26 mouse cellular contexts compared by ENCODE assay signal in genomic region chr2:44436652-44437051, GRCm38 (mm10).
A peak's percentile ranks its signal among the peaks of the same experiment; 100 is the strongest.
DNase-seq lines count a peak whose midpoint lies in the region; ATAC-seq and TF ChIP-seq lines count a peak whose summit lies in the region.
"Had no signal": no experiment of that assay in that cellular context is flagged by ENCODE, and none has a peak within 500 bp of the region (broad histone marks: within the 10 kb centered on the region; RNA-seq: fewer than 3 reads in every experiment).

No protein-coding gene starts in this region.

- TF ChIP-seq EP300 in CH12.LX (IDR thresholded peaks at IDR 0.05; ENCODE audit: low read length): peak; percentile 71

- H3K27me3 ChIP-seq in CH12.LX (replicated peaks): no peaks in the 10 kb centered on the region
- H3K27me3 ChIP-seq in embryonic facial prominence, embryonic 14.5 days (replicated peaks; ENCODE audit: control insufficient read depth, insufficient read depth, low read length): no peaks in the 10 kb centered on the region
- no peaks in the 10 kb centered on the region for H3K27me3 ChIP-seq in midbrain, postnatal 0 days (ENCODE audit: insufficient read depth, low read length)
- H3K27me3 ChIP-seq: embryonic facial prominence, embryonic 15.5 days; heart, embryonic 12.5 days; heart, embryonic 15.5 days had no signal

- no peak; the same call in 1 of the 2 replicates for TF ChIP-seq RAD21 in CH12.LX (IDR thresholded peaks at IDR 0.05; ENCODE audit: low read depth, low read length)

- no peak for TF ChIP-seq CTCF in CH12.LX (conservative IDR thresholded peaks at IDR 0.05 in 1 of 2, IDR thresholded peaks at IDR 0.05 in 1 of 2; ENCODE audit: low read depth in 2 of 2, low read length in 2 of 2)
- no peak for TF ChIP-seq CTCF in midbrain, postnatal 0 days (IDR thresholded peaks at IDR 0.05)

- H3K27ac ChIP-seq in CH12.LX (ENCODE audit: insufficient read depth, low read depth): no peak overlapping the region
- H3K27ac ChIP-seq in embryonic facial prominence, embryonic 14.5 days (replicated peaks; ENCODE audit: low read depth, low read length): peak overlapping the region; percentile 67; the same call in 1 of the 2 replicates
- no peak overlapping the region for H3K27ac ChIP-seq in midbrain, postnatal 0 days (ENCODE audit: low read depth, low read length)
- H3K27ac ChIP-seq: gastrocnemius, adult 2 months; heart, embryonic 15.5 days; hindbrain, embryonic 14.5 days; hindbrain, postnatal 0 days had no signal

- ATAC-seq in embryonic facial prominence, embryonic 14.5 days (ENCODE audit: low read depth): no peak
- no peak for ATAC-seq in midbrain, postnatal 0 days (ENCODE audit: low FRiP score)
- ATAC-seq: activated CD4-positive, CD25-positive, alpha-beta regulatory T cell, adult 4 months; CD4-positive, CD25-positive, alpha-beta regulatory T cell, adult 4 months; forebrain, embryonic 14.5 days; forebrain, postnatal 0 days; hindbrain, postnatal 0 days; inflammation-experienced regulatory T-cells, adult 6 months; intestine, embryonic 16.5 days had no signal

- H3K4me3 ChIP-seq in CH12.LX (replicated peaks in 1 of 3; ENCODE audit: low read depth in 2 of 3, low read length in 2 of 3, poor library complexity in 1 of 3): no peak overlapping the region
- no peak overlapping the region for H3K4me3 ChIP-seq in embryonic facial prominence, embryonic 14.5 days (ENCODE audit: low read depth, low read length)
- no peak overlapping the region for H3K4me3 ChIP-seq in midbrain, postnatal 0 days (ENCODE audit: low read depth, low read length)
- H3K4me3 ChIP-seq: heart, embryonic 12.5 days; heart, embryonic 15.5 days had no signal

- no peak for TF ChIP-seq POLR2A in CH12.LX (IDR thresholded peaks at IDR 0.05; ENCODE audit: low read depth, low read length)

- DNase-seq in heart, adult 11 months: peak; percentile 43
- no peak for DNase-seq in heart, postnatal 36 days
- DNase-seq in CH12.LX (ENCODE audit: extremely low read depth): peak; percentile 19
- DNase-seq in embryonic facial prominence, embryonic 14.5 days (ENCODE audit: low spot score): no peak
- no peak for DNase-seq in midbrain, postnatal 0 days (ENCODE audit: low spot score)
- DNase-seq in left cerebral cortex, adult 11 months (ENCODE audit: low spot score): no peak
- DNase-seq: adrenal gland, adult 8-10 months; adrenal gland, postnatal 25 days; cerebellum, adult 18-20 months; cerebellum, adult 9-10 months; cerebellum, postnatal 14 days; forebrain, postnatal 0 days; gastrocnemius, adult 2 months; gastrocnemius, postnatal 14 days; heart, adult 18-20 months; heart, postnatal 4 days had no signal

- peak overlapping the region; percentile 84 for H3K4me2 ChIP-seq in CH12.LX (ENCODE audit: insufficient read depth, low read depth, poor library complexity, severe bottlenecking)
- peak overlapping the region; percentile 15; the same call in 1 of the 2 replicates for H3K4me2 ChIP-seq in embryonic facial prominence, embryonic 14.5 days (ENCODE audit: low read depth, low read length)
- H3K4me2 ChIP-seq in midbrain, postnatal 0 days (ENCODE audit: low read depth, low read length, poor library complexity, severe bottlenecking): no peak overlapping the region
- H3K4me2 ChIP-seq: heart, embryonic 12.5 days; heart, embryonic 15.5 days; hindbrain, embryonic 14.5 days had no signal

- peak overlapping the region; percentile 19; the same call in 1 of the 2 replicates for H3K9ac ChIP-seq in CH12.LX (ENCODE audit: insufficient read depth, low read depth)
- H3K9ac ChIP-seq in embryonic facial prominence, embryonic 14.5 days (ENCODE audit: low read depth, low read length): no peak overlapping the region
- no peak overlapping the region for H3K9ac ChIP-seq in midbrain, postnatal 0 days (replicated peaks; ENCODE audit: low read length, poor library complexity, severe bottlenecking)
- H3K9ac ChIP-seq: embryonic facial prominence, embryonic 15.5 days; forebrain, postnatal 0 days; heart, embryonic 12.5 days; heart, embryonic 15.5 days; hindbrain, embryonic 14.5 days had no signal

- peaks cover 4% of the 10 kb centered on the region for H3K9me3 ChIP-seq in CH12.LX (replicated peaks; ENCODE audit: low read length)
- peaks cover 5% of the 10 kb centered on the region for H3K9me3 ChIP-seq in embryonic facial prominence, embryonic 14.5 days (ENCODE audit: control insufficient read depth, low read length)
- no peaks in the 10 kb centered on the region for H3K9me3 ChIP-seq in midbrain, postnatal 0 days (ENCODE audit: low read length)
- H3K9me3 ChIP-seq: embryonic facial prominence, embryonic 15.5 days; heart, embryonic 12.5 days; heart, embryonic 15.5 days had no signal

- 40% methylated on average over 5 of the region's 5 CpGs for WGBS in embryonic facial prominence, embryonic 14.5 days
- WGBS in midbrain, postnatal 0 days: 82% methylated on average over 5 of the region's 5 CpGs

- H3K4me1 ChIP-seq in CH12.LX (ENCODE audit: control insufficient read depth in 1 of 2, insufficient read depth in 2 of 2): peaks cover 6 to 26% of the 10 kb centered on the region in 2 experiments
- peaks cover 11% of the 10 kb centered on the region for H3K4me1 ChIP-seq in embryonic facial prominence, embryonic 14.5 days (ENCODE audit: control insufficient read depth, insufficient read depth, low read length)
- no peaks in the 10 kb centered on the region for H3K4me1 ChIP-seq in midbrain, postnatal 0 days (ENCODE audit: insufficient read depth, low read length)
- H3K4me1 ChIP-seq: heart, embryonic 12.5 days; heart, embryonic 15.5 days had no signal

- no peaks in the 10 kb centered on the region for H3K36me3 ChIP-seq in CH12.LX (replicated peaks in 1 of 2; ENCODE audit: control insufficient read depth in 1 of 2, insufficient read depth in 1 of 2, low read length in 1 of 2)
- no peaks in the 10 kb centered on the region for H3K36me3 ChIP-seq in embryonic facial prominence, embryonic 14.5 days (ENCODE audit: control insufficient read depth, insufficient read depth, low read length)
- H3K36me3 ChIP-seq in midbrain, postnatal 0 days (ENCODE audit: insufficient read depth, low read length): no peaks in the 10 kb centered on the region
- H3K36me3 ChIP-seq: embryonic facial prominence, embryonic 15.5 days; heart, embryonic 12.5 days; heart, embryonic 15.5 days had no signal

- in situ Hi-C loops in CH12.LX (cut with MboI; ENCODE audit: low pct_ligation_motif_present, low pct_unique_long_range_greater_than_20kb, low sequenced_read_pairs): no loop called here

- no peaks in the 10 kb centered on the region for H3K79me2 ChIP-seq in CH12.LX (replicated peaks; ENCODE audit: control insufficient read depth, extremely low read depth, insufficient read depth, poor library complexity, severe bottlenecking)

- dilution Hi-C loops in CH12.LX (cut with MboI; ENCODE audit: extremely low pct_ligation_motif_present, extremely low pct_unique_long_range_greater_than_20kb, low sequenced_read_pairs): no loop called here

- intact Hi-C loops in heart, postnatal 36 days (cut with DNase I): no loop called here

TF ChIP-seq in CH12.LX, 34 proteins besides CTCF, POLR2A, EP300 and RAD21:
- TF ChIP-seq CHD2 (IDR thresholded peaks at IDR 0.05; ENCODE audit: low read length) (peak; percentile 53), MYC (IDR thresholded peaks at IDR 0.05; ENCODE audit: low read depth, low read length) (no peak), JUN (IDR thresholded peaks at IDR 0.05; ENCODE audit: insufficient read depth, low read depth, low read length) (no peak), IRF4 (IDR thresholded peaks at IDR 0.05; ENCODE audit: low read depth, low read length) (peak; percentile 60), ETS1 (conservative IDR thresholded peaks at IDR 0.05; ENCODE audit: low read depth, low read length) (peak; percentile 45; the same call in 1 of the 2 replicates), MEF2A (IDR thresholded peaks at IDR 0.05; ENCODE audit: borderline replicate concordance, low read depth, low read length) (peak; percentile 63), CHD1 (IDR thresholded peaks at IDR 0.05; ENCODE audit: low read depth, low read length) (0 out of 2 replicates have a peak, but pooled peaks have one; percentile 34), TCF12 (IDR thresholded peaks at IDR 0.05; ENCODE audit: low read depth, low read length) (peak; percentile 81)

Comparison
In these comparisons a context has a peak if more than half of its experiments do, and no peak if none do; other contexts are left out.
1. DNase-seq: peak in heart, adult 11 months (single experiment) and CH12.LX (single experiment); none in heart, postnatal 36 days (0 of 2), embryonic facial prominence, embryonic 14.5 days (single experiment), midbrain, postnatal 0 days (single experiment) and left cerebral cortex, adult 11 months (single experiment).